Mouse (Mus musculus): ENCODE data around the gene Ddx25. TPM values are rescaled to one million over a fixed set of nuclear protein-coding genes. Genes with fewer than 3 reads are reported as not detected.

The Ddx25 gene
- polyA plus RNA-seq, 1 experiment from 2014 or later, result 1.3 TPM

- DNase-seq (ENCODE audit: low read depth, low spot score) (no peak), ATAC-seq (no peak)
- in situ Hi-C loops (cut with MboI; ENCODE audit: low pct_unique_long_range_greater_than_20kb), result no loop called here
- ChIA-PET POLR2A (no interaction called here), CTCF (no interaction called here)
- peaks cover 14% of the 10 kb centered on the region for H3K27me3 ChIP-seq
- no peak for TF ChIP-seq CTCF (IDR thresholded peaks at IDR 0.05)
Observed at GRCm38 (mm10) chr9:35561583-35561982, 3.3 kb upstream of the Ddx25 start.

GRCm38 (mm10) chr9:35561076-35561475 lies 2.7 kb upstream of the Ddx25 start:
- no peak for TF ChIP-seq CTCF (IDR thresholded peaks at IDR 0.05)
- ATAC-seq (no peak), DNase-seq (ENCODE audit: low read depth, low spot score) (no peak)
- ChIA-PET POLR2A (no interaction called here), CTCF (no interaction called here)
- in situ Hi-C loops (cut with MboI; ENCODE audit: low pct_unique_long_range_greater_than_20kb), result no loop called here
- peaks cover 15% of the 10 kb centered on the region for H3K27me3 ChIP-seq

GRCm38 (mm10) chr9:35559009-35559890 lies 922 bp upstream of the Ddx25 start:
- H3K27me3 ChIP-seq, result peaks cover 24% of the 10 kb centered on the region
- no peak for DNase-seq (ENCODE audit: low read depth, low spot score)
- ChIA-PET CTCF (no interaction called here), POLR2A (no interaction called here)
- no peak for TF ChIP-seq CTCF (IDR thresholded peaks at IDR 0.05)
- in situ Hi-C loops (cut with MboI; ENCODE audit: low pct_unique_long_range_greater_than_20kb), result no loop called here
- peak; percentile 89 for ATAC-seq

GRCm38 (mm10) chr9:35556494-35557102 lies 1.7 kb downstream of the Ddx25 start:
- DNase-seq (ENCODE audit: low read depth, low spot score), result no peak
- ATAC-seq, result no peak
- TF ChIP-seq CTCF (IDR thresholded peaks at IDR 0.05), result no peak
- in situ Hi-C loops (cut with MboI; ENCODE audit: low pct_unique_long_range_greater_than_20kb), result no loop called here
- H3K27me3 ChIP-seq, result peaks cover 26% of the 10 kb centered on the region
- ChIA-PET POLR2A (interaction anchor here (0.8 kb wide), 1 partner anchor 8 kb away, joined by 4 read pairs; no protein-coding TSS in a partner anchor), CTCF (interaction anchor here (1.1 to 1.6 kb wide), 2 partner anchors 11 to 13 kb away, joined by 3 to 4 read pairs; no protein-coding TSS in a partner anchor)

- ChIA-PET POLR2A (interaction anchor here (0.5 kb wide), 1 partner anchor 8 kb away, joined by 4 read pairs; no protein-coding TSS in a partner anchor), CTCF (no interaction called here)
- ATAC-seq, result no peak
- H3K27me3 ChIP-seq, result no peaks in the 10 kb centered on the region
- no peak for DNase-seq (ENCODE audit: low read depth, low spot score)
- TF ChIP-seq CTCF (IDR thresholded peaks at IDR 0.05), result no peak
- in situ Hi-C loops (cut with MboI; ENCODE audit: low pct_unique_long_range_greater_than_20kb), result loop anchor here (25.0 kb wide), 1 partner anchor 511 kb away; no protein-coding TSS in a partner anchor
Observed at GRCm38 (mm10) chr9:35548455-35548854, 9.9 kb downstream of the Ddx25 start.

GRCm38 (mm10) chr9:35546745-35547144 lies 11.6 kb downstream of the Ddx25 start:
- CTCF ChIA-PET, result interaction anchor here (0.7 to 1.1 kb wide), 3 partner anchors 8 to 347 kb away, joined by 3 to 4 read pairs (median 3); partner anchors contain the start of genes Srpr and Tirap
- no peaks in the 10 kb centered on the region for H3K27me3 ChIP-seq
- no peak for ATAC-seq
- in situ Hi-C loops (cut with MboI; ENCODE audit: low pct_unique_long_range_greater_than_20kb), result loop anchor here (25.0 kb wide), 1 partner anchor 509 kb away; no protein-coding TSS in a partner anchor
- TF ChIP-seq CTCF (IDR thresholded peaks at IDR 0.05), result no peak
- DNase-seq (ENCODE audit: low read depth, low spot score), result no peak
- POLR2A ChIA-PET, result no interaction called here

GRCm38 (mm10) chr9:35545704-35546103 lies 12.6 kb downstream of the Ddx25 start:
- DNase-seq (ENCODE audit: low read depth, low spot score), result no peak
- no peak for ATAC-seq
- in situ Hi-C loops (cut with MboI; ENCODE audit: low pct_unique_long_range_greater_than_20kb), result loop anchor here (25.0 kb wide), 1 partner anchor 508 kb away; no protein-coding TSS in a partner anchor
- no peak for TF ChIP-seq CTCF (IDR thresholded peaks at IDR 0.05)
- ChIA-PET CTCF (interaction anchor here (0.7 to 1.1 kb wide), 5 partner anchors 8 to 346 kb away, joined by 3 to 4 read pairs (median 3); partner anchors contain the start of genes Srpr and Tirap), POLR2A (no interaction called here)
- H3K27me3 ChIP-seq, result no peaks in the 10 kb centered on the region

GRCm38 (mm10) chr9:35544666-35545065 lies 13.7 kb downstream of the Ddx25 start:
- CTCF ChIA-PET, result interaction anchor here (1.1 kb wide), 1 partner anchor 10 kb away, joined by 3 read pairs; no protein-coding TSS in a partner anchor
- no peak for DNase-seq (ENCODE audit: low read depth, low spot score)
- in situ Hi-C loops (cut with MboI; ENCODE audit: low pct_unique_long_range_greater_than_20kb), result loop anchor here (25.0 kb wide), 1 partner anchor 507 kb away; no protein-coding TSS in a partner anchor
- no peak for ATAC-seq
- no peak for TF ChIP-seq CTCF (IDR thresholded peaks at IDR 0.05)
- H3K27me3 ChIP-seq, result no peaks in the 10 kb centered on the region
- POLR2A ChIA-PET, result no interaction called here

GRCm38 (mm10) chr9:35543099-35543860 lies 15.0 kb downstream of the Ddx25 start:
- CTCF ChIA-PET, result interaction anchor here (0.9 to 3.0 kb wide), 5 partner anchors 9 to 263 kb away, joined by 3 to 15 read pairs (median 4); no protein-coding TSS in a partner anchor
- DNase-seq (ENCODE audit: low read depth, low spot score) (no peak), ATAC-seq (no peak)
- H3K27me3 ChIP-seq, result no peaks in the 10 kb centered on the region
- TF ChIP-seq CTCF (IDR thresholded peaks at IDR 0.05), result no peak
- in situ Hi-C loops (cut with MboI; ENCODE audit: low pct_unique_long_range_greater_than_20kb), result loop anchor here (25.0 kb wide), 1 partner anchor 506 kb away; no protein-coding TSS in a partner anchor
- POLR2A ChIA-PET, result no interaction called here

GRCm38 (mm10) chr9:35541941-35542340 lies 16.4 kb downstream of the Ddx25 start:
- POLR2A ChIA-PET, result interaction anchor here (0.6 kb wide), 1 partner anchor 251 kb away, joined by 3 read pairs; no protein-coding TSS in a partner anchor
- in situ Hi-C loops (cut with MboI; ENCODE audit: low pct_unique_long_range_greater_than_20kb), result loop anchor here (25.0 kb wide), 1 partner anchor 505 kb away; no protein-coding TSS in a partner anchor
- no peak for DNase-seq (ENCODE audit: low read depth, low spot score)

More at GRCm38 (mm10) chr9:35541941-35542340, 16.4 kb downstream of the Ddx25 start:
- no peak for TF ChIP-seq CTCF (IDR thresholded peaks at IDR 0.05)
- H3K27me3 ChIP-seq, result no peaks in the 10 kb centered on the region
- no peak for ATAC-seq
- CTCF ChIA-PET, result interaction anchor here (1.0 to 3.0 kb wide), 9 partner anchors 18 to 342 kb away, joined by 3 to 15 read pairs (median 6); partner anchors contain the start of genes Srpr and Tirap

All from Patski (cell line).